Mouse (Mus musculus) heart, postnatal 0 days (tissue): ENCODE results near the gene Slc35f2.

Experiments
- CTCF ChIP-seq: IDR thresholded peaks from 2 replicates; pipeline ENCODE4 v1.5.1; 2016; ENCODE audit warnings: antibody characterized with exemption, control low read depth, low read depth
- EP300 ChIP-seq: IDR thresholded peaks from 2 replicates; pipeline ENCODE4 v1.6.1; 2016; ENCODE audit warnings: antibody characterized with exemption, low read depth

DNA sequence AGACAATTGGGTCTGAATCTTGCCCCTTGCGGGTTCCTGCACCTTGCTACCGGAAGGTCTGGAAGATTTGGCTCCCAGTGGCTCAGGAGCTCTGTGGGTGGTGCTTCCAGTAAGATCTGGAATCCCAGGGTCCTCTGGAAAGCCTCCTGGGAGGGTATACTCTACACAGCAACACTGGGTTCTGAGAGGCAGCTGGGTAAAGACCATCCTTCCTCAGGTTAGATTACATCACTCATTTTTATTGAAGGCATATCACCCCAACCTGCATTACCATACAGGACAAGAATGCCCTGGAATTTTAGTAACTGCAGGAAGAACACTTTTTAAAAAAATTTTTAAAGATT lies 58.5 kb downstream of the Slc35f2 start:
- no peak for TF ChIP-seq EP300
- no peak for TF ChIP-seq CTCF
